Mouse (Mus musculus): ENCODE measurements around the gene Lclat1. TPM values are rescaled to one million over a fixed set of nuclear protein-coding genes. Genes with fewer than 3 reads are reported as not detected.

The Lclat1 gene
- 12.6 and 39.0 TPM in 2 replicates for polyA plus RNA-seq (2012; rRNA removed)

DNA sequence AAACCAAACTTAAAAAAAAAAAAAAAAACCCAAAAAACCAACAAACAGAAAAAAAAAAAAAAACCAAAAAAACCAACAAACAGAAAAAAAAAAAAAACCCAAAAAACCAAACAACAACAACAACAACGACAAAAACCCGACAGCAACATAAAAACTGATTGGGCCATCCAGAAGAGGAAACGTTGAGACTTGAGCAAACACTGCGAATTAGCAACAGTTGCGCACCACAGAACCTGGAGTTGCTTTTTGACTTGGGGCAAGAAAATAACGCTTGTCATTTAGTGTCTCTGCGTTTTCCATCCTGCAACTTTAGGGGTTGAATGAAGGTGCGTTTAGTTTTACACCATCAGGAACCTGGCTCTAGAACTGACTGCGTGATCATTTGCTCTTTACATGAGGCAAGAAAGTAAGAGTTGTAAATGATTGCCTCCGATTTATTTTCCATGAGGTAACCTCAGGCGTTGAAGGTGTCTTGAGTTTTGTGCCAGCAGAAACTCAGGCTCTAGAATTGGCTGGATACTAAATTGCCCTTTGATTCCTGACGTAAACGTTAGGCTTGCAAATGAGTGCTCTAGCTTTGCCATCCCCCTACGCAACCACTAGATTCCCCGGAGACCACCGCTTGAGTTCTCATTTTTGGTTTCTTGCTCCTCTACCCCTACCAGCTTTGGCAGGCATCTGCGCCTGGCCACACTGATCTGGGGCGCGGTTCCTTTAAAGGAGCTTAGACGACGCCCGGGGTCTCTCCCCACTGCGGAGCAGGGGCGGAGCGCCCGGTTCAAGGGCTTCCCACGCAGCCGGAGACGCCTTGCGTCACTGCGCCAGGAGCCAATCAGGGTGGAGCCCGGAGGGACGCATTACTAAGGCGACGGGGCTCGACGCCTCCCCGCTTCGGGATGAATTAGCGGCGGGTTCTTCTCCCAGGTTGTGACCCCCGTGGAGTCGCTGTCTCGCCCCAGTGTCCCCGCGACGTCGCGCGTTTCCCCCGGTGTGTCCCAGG is at the start of gene Lclat1:
Gene Lclat1 (plus strand): TSS at position 828 of the 1,000 bp plus-strand sequence.
- DNase-seq (ENCODE audit: low read depth): no peak

DNA sequence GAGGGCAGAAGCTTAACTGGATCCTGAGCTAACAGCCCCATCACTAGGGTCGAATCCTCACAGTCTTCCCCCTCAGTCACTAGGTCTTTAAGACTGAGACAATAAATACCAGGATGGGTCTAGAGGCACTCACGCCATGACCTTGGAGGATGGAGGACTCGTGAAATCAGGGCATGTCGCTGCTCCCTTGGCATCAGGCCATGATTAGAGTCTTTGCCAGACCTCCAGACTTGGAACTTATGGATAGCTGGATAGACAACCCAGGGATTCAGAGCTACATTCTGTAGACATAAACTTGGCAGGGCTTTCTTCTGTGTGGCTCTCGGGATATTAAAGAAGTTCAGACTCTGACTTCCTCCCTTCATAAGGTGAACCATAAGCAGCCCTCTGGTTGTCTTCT is 49.5 kb upstream of the Lclat1 start:
- no peak for DNase-seq (ENCODE audit: low read depth)

DNA sequence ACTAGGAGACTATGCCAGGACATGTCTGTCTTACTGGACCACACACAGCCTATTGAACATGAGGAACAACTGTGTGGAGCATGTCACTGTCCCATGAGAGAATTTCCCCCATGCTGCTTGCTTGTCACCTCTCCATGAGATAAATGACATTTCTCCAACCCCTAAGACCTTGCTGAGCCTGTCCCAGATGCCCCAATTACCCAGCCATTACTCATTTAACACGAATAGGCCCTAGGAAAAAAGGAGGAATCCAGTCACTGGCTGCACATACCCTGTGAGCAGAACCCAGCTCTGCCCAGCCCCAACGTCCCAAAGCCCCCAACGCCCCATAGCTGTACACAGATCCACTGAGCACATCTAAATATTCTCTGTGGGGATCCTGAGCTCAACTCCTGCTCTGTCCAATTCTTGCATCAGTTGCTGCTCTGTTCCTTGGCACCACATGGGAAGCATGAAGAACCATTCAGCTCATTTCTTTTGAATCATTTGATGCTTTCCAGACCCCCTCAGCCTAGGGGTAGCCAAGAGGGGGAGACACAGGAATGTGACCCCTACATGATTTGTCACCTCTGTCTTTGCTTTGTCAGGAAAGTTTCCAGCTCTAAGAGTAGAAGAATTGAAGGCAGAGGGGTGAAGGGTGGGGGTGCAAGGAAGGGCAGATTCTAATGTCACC is 47.4 kb upstream of the Lclat1 start:
- no peak for DNase-seq (ENCODE audit: low read depth)

- no peak for DNase-seq (ENCODE audit: low read depth)
Measured at GRCm38 (mm10) chr17:73060897-73061252, 46.9 kb upstream of the Lclat1 start.

- no peak for DNase-seq (ENCODE audit: low read depth)
Measured at GRCm38 (mm10) chr17:73062701-73063100, 45.1 kb upstream of the Lclat1 start.

DNA sequence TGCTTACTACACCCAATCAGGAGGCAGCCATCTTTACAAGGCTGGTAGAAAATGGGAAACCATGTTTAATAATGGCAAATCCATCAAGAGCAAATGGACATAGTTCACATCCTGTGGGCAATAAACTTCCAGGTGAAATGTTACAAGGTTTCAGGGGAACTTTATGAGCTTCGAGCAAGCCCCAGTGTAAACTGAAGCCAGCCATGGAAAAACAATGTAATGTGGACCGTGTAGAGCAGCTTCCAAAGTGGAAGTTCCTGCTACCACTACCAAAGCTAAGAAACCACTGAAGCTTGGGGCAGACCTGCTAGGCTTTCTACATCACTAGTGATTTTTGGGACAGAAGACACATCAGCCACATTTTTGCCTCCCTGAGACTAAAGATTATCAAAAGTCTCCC is 44.5 kb upstream of the Lclat1 start:
- no peak for DNase-seq (ENCODE audit: low read depth)

GRCm38 (mm10) chr17:73063781-73064180 is 44.0 kb upstream of the Lclat1 start:
- no peak for DNase-seq (ENCODE audit: low read depth)

DNA sequence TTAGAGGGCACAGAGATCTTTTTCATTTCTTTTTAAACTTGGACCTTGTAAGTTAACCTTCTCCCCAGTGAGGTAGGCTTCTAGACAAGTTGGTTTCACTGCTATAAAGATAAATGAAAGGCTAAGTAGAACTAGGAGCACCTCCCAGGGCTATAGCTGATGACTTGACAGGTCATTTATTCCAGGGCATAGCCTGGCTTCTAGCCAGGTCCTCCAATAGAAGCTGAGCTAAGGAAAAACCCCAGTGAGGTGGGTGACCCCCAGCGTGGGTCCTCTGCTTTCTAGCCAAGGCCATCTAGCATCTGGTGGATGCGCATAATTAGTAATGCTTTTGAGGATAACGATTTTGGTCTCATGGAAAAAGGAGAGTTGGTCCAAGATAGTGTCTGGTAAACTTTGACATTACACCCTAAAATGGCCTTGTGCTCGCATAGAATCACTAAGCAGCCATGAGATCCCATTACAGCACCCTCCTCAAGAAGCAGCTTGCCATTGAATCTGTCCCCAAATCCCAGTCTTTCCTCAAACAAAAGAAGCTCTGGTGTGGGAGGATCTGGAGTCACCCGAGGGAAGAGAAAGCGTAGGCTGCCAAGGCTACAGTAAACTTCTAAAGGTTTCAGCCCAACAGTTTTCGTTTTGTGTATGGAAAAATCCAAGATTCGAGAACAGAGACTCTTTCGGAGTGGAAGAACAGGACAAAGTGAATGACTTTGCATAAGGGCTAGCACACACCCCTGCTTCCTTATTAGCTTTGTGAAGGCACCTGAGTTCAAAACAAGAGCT is 41.2 kb upstream of the Lclat1 start:
- DNase-seq (ENCODE audit: low read depth): no peak

- DNase-seq (ENCODE audit: low read depth): no peak
Measured at GRCm38 (mm10) chr17:73067423-73067822, 40.4 kb upstream of the Lclat1 start.

- no peak for DNase-seq (ENCODE audit: low read depth)
Measured at GRCm38 (mm10) chr17:73068321-73068992, 39.3 kb upstream of the Lclat1 start.

DNA sequence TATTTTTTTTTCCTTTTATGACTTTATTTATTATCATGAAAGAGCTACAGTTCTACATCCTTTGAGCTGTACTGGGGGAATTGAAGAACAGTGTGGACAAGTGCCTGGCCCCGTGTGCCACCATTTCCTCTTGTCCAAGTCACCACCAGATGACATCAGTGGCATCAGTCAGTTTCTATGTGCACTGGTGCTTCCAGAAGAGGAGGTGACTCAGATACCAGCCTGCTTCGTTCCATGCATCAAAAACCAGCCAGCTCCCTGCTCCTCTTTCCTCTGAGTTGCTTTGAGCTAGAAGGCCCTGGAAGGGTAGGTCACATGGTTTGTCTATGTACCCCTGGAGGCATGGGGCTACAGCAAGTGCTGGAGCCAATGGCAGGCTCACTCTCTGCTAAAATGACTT is 37.3 kb upstream of the Lclat1 start:
- no peak for DNase-seq (ENCODE audit: low read depth)

DNA sequence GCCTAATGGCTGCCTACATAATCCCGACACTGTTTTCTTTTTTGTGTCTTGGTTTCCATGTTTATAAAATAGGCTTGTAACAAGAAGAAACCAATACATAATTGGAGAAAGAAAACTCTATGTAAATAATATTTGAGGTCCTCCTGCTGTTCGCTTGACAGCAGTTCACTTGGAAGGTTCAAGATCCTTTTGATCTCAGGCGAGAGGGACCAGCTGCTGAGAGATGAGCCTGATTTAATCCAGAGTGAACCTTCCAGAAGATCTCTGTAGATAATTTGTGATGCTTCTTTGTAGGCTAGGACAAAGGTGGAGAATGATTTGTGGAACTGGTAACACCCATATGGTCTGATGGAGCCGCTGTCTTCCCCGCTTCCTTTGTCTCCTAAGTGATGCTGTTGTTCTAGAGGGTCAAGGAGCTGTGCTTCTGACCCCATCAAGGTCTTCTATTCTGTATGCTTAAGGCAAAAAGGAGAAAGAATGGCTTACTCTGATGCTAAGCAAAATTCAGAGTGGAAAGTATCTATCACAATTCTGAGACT is 36.0 kb upstream of the Lclat1 start:
- no peak for DNase-seq (ENCODE audit: low read depth)

- no peak for DNase-seq (ENCODE audit: low read depth)
Measured at GRCm38 (mm10) chr17:73072286-73072685, 35.5 kb upstream of the Lclat1 start.

DNA sequence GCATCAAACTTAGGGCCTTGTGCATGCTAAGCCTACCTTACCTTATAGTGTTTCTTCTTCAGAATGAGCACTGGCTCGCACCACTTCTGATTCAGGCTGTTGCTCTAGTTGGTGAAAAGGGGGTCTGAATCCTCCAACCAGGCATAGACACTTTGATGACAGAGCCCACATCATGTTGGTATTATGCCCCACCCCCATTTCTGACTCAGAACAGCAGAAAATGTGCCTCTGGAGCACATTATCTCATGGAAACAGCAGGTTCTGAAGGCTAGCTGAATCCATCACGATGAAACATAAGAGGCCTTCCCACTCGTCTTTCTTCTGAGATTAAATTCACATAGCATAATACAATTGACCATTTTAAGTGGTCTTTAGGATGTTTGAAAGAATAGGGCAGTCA is 33.2 kb upstream of the Lclat1 start:
- no peak for DNase-seq (ENCODE audit: low read depth)

- no peak for DNase-seq (ENCODE audit: low read depth)
Measured at GRCm38 (mm10) chr17:73075238-73075890, 32.4 kb upstream of the Lclat1 start.

DNA sequence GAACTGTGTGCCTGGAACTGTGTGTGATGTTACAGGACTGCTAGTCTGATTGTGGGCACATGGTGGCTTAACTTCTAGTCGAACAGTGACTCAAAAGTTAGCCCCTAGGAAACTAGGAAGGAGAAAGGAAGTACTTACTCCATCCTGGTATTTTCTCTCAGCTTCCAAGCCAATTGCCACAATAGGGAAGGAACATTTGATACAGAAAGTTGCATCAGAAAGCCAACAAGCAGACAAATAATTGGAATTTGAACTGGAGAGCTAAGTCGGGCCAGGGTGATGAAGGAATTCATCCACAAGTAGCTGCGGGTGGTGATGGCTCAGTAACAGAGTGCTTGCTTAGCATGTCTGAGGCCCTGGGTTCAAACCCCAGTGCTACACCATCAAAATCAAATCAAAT is 30.1 kb upstream of the Lclat1 start:
- DNase-seq (ENCODE audit: low read depth): no peak

GRCm38 (mm10) chr17:73081360-73082133 is 26.2 kb upstream of the Lclat1 start:
- DNase-seq (ENCODE audit: low read depth): no peak

DNA sequence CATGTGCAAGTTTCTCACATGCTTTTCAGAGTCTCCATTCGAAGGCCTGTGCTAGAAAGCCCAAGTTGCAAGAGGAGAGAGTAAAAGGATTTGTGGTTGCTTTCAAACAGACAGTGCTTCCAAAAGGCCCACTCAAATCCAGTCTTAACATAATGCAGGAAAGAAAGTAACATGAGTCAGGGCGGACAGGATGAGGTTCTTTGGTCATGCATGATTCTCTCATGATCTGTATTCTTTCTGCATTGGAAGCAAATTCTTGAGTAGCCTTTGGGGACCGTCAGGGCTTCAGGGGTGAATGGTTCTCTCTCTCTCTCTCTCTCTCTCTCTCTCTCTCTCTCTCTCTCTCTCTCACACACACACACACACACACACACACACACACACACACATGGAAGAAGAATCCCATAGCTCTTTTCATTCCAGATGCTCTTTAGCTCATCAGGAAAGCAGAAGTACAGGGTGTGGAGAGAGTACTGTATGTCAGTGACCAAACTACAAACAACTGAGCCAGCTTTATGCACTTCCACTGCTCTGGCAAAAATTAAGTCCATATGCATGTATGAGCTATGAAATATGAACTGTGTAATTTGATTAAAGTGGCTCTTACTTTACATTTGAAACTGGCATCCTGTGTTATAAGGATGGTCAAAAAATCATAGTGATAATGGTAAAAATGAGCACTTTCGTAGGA is 25.1 kb upstream of the Lclat1 start:
- DNase-seq (ENCODE audit: low read depth): no peak

Measured in gonadal fat pad, adult 2 months (tissue).